Mouse (Mus musculus) megakaryocyte, embryonic 14.5 days (primary cell): ENCODE results near the gene Mansc1. TPM values are rescaled to one million over a fixed set of nuclear protein-coding genes. Genes with fewer than 3 reads are reported as not detected.
"Not testable (repeated sequence)": the region's sequence is repeated elsewhere in the genome, so short reads cannot be mapped to it uniquely, and the experiment has no call there.

ENCODE experiments used
- H3K27me3 ChIP-seq: replicated peaks from 2 replicates; pipeline ENCODE3; 2012; ENCODE audit warnings: inconsistent platforms
- H3K36me3 ChIP-seq: replicated peaks from 2 replicates; pipeline ENCODE3; 2012; ENCODE audit warnings: low read length, inconsistent platforms, mixed read lengths
- H3K4me1 ChIP-seq: 2 replicates; pipeline ENCODE4 v1.6.1; 2012; ENCODE audit warnings: inconsistent platforms
- H3K4me3 ChIP-seq: replicated peaks from 2 replicates; pipeline ENCODE3; 2012; ENCODE audit warnings: moderate library complexity, mild to moderate bottlenecking, inconsistent platforms
- H3K9me3 ChIP-seq: 2 replicates; pipeline ENCODE4 v1.6.1; 2012; ENCODE audit warnings: inconsistent platforms
- FLI1 ChIP-seq: IDR thresholded peaks from 2 replicates; pipeline ENCODE4 v1.6.1; 2012; ENCODE audit warnings: low read length, inconsistent platforms, mixed read lengths
- GATA1 ChIP-seq: IDR thresholded peaks from 3 replicates; pipeline ENCODE4 v1.6.1; 2012; ENCODE audit warnings: mixed read lengths, low read length, inconsistent platforms, borderline replicate concordance
- polyA plus RNA-seq: library from polyadenylated mRNA; stranded (reverse); fragments of >175 nt; gene quantifications from 2 replicates; pipeline ENCODE4 v1.2.3, GENCODE M21; 2012; ENCODE audit warnings: low replicate concordance; ENCODE audit not compliant: insufficient read depth

The Mansc1 gene
- not detected in 2 replicates for polyA plus RNA-seq

- no peaks in the 10 kb centered on the region for H3K9me3 ChIP-seq
- TF ChIP-seq GATA1: no peak
- TF ChIP-seq FLI1: no peak
- peaks cover 7% of the 10 kb centered on the region for H3K27me3 ChIP-seq
- peaks cover 20% of the 10 kb centered on the region for H3K4me1 ChIP-seq
- peak within 1 kb of the TSS; percentile 89 for H3K4me3 ChIP-seq
- H3K36me3 ChIP-seq: no peaks in the 10 kb centered on the region
Observed at GRCm38 (mm10) chr6:134631947-134632687, at the start of gene Mansc1. Gene Mansc1, minus strand, starts transcription at chr6:134632488.

- not testable (repeated sequence) for H3K36me3 ChIP-seq, H3K4me1 ChIP-seq, H3K27me3 ChIP-seq, H3K4me3 ChIP-seq, H3K9me3 ChIP-seq
Observed at GRCm38 (mm10) chr6:134679330-134679729, 47.0 kb upstream of the Mansc1 start.

GRCm38 (mm10) chr6:134678037-134678436 lies 45.7 kb upstream of the Mansc1 start:
- H3K4me1 ChIP-seq: peaks cover 11% of the 10 kb centered on the region
- H3K27me3 ChIP-seq: no peaks in the 10 kb centered on the region
- H3K4me3 ChIP-seq: no peak overlapping the region
- H3K36me3 ChIP-seq: no peaks in the 10 kb centered on the region
- TF ChIP-seq FLI1: no peak
- TF ChIP-seq GATA1: no peak
- H3K9me3 ChIP-seq: no peaks in the 10 kb centered on the region

GRCm38 (mm10) chr6:134677504-134677903 lies 45.2 kb upstream of the Mansc1 start:
- no peak for TF ChIP-seq FLI1
- no peak for TF ChIP-seq GATA1
- Histone ChIP-seq H3K4me3 (no peak overlapping the region), H3K27me3 (no peaks in the 10 kb centered on the region), H3K9me3 (no peaks in the 10 kb centered on the region), H3K36me3 (no peaks in the 10 kb centered on the region), H3K4me1 (peaks cover 12% of the 10 kb centered on the region)

GRCm38 (mm10) chr6:134673712-134674111 lies 41.4 kb upstream of the Mansc1 start:
- H3K36me3 ChIP-seq, H3K9me3 ChIP-seq, H3K27me3 ChIP-seq: not testable (repeated sequence)
- Histone ChIP-seq H3K4me1 (peaks cover 23% of the 10 kb centered on the region), H3K4me3 (peak overlapping the region; percentile 68)

- Histone ChIP-seq H3K27me3 (no peaks in the 10 kb centered on the region), H3K9me3 (no peaks in the 10 kb centered on the region), H3K4me3 (no peak overlapping the region), H3K36me3 (no peaks in the 10 kb centered on the region), H3K4me1 (peaks cover 23% of the 10 kb centered on the region)
- TF ChIP-seq FLI1: no peak
Observed at GRCm38 (mm10) chr6:134670881-134671411, 38.7 kb upstream of the Mansc1 start.

- Histone ChIP-seq H3K9me3 (no peaks in the 10 kb centered on the region), H3K27me3 (no peaks in the 10 kb centered on the region), H3K4me3 (no peak overlapping the region), H3K36me3 (no peaks in the 10 kb centered on the region), H3K4me1 (peaks cover 23% of the 10 kb centered on the region)
- no peak for TF ChIP-seq GATA1
- no peak for TF ChIP-seq FLI1
Observed at GRCm38 (mm10) chr6:134669179-134669865, 37.0 kb upstream of the Mansc1 start.

GRCm38 (mm10) chr6:134668519-134668918 lies 36.2 kb upstream of the Mansc1 start:
- Histone ChIP-seq H3K4me3 (no peak overlapping the region), H3K36me3 (no peaks in the 10 kb centered on the region), H3K4me1 (peaks cover 17% of the 10 kb centered on the region), H3K9me3 (no peaks in the 10 kb centered on the region), H3K27me3 (no peaks in the 10 kb centered on the region)
- TF ChIP-seq FLI1 (no peak), GATA1 (no peak)

GRCm38 (mm10) chr6:134665817-134666216 lies 33.5 kb upstream of the Mansc1 start:
- Histone ChIP-seq H3K27me3 (no peaks in the 10 kb centered on the region), H3K4me3 (no peak overlapping the region), H3K36me3 (peaks cover 3% of the 10 kb centered on the region), H3K4me1 (peaks cover 9% of the 10 kb centered on the region), H3K9me3 (no peaks in the 10 kb centered on the region)
- no peak for TF ChIP-seq FLI1
- TF ChIP-seq GATA1: no peak

GRCm38 (mm10) chr6:134664573-134664972 lies 32.3 kb upstream of the Mansc1 start:
- peaks cover 11% of the 10 kb centered on the region for H3K4me1 ChIP-seq
- H3K36me3 ChIP-seq: peaks cover 3% of the 10 kb centered on the region
- TF ChIP-seq FLI1: no peak
- TF ChIP-seq GATA1: no peak
- no peaks in the 10 kb centered on the region for H3K9me3 ChIP-seq
- H3K4me3 ChIP-seq: no peak overlapping the region
- H3K27me3 ChIP-seq: no peaks in the 10 kb centered on the region
